Mouse (Mus musculus) lung, postnatal 0 days (tissue): Measurements from ENCODE around the gene Ccdc62. TPM values are rescaled to one million over a fixed set of nuclear protein-coding genes. Genes with fewer than 3 reads are reported as not detected.
A peak's percentile ranks its signal among the peaks of the same experiment; 100 is the strongest.

Experiments
- ATAC-seq: fragments of 200-750 bp; cut with Nextera tagmentation; 2 replicates; pipeline ENCODE4 v1.8.0; 2017; ENCODE audit warnings: moderate library complexity
- DNase-seq: peaks from one replicate; pipeline ENCODE4 v3.0.0-alpha.2; 2016; ENCODE audit warnings: low spot score
- H3K27ac ChIP-seq: fragments of 300-500 bp; sonication (generic); 2 replicates; pipeline ENCODE4 v1.5.1; 2014; ENCODE audit warnings: antibody characterized with exemption, mild to moderate bottlenecking, low read length, mixed read lengths
- H3K27me3 ChIP-seq: fragments of 300-500 bp; sonication (generic); replicated peaks from 2 replicates; pipeline ENCODE4 v1.6.1; 2014; ENCODE audit warnings: low read length, mixed read lengths; ENCODE audit not compliant: insufficient read depth
- H3K36me3 ChIP-seq: fragments of 300-500 bp; sonication (generic); 2 replicates; pipeline ENCODE4 v1.6.1; 2014; ENCODE audit warnings: low read length, mixed read lengths; ENCODE audit not compliant: insufficient read depth
- H3K4me1 ChIP-seq: fragments of 300-500 bp; sonication (generic); 2 replicates; pipeline ENCODE4 v1.6.1; 2014; ENCODE audit warnings: antibody characterized with exemption, low read depth, low read length, mixed read lengths; ENCODE audit not compliant: insufficient read depth
- H3K4me2 ChIP-seq: fragments of 300-500 bp; sonication (generic); replicated peaks from 2 replicates; pipeline ENCODE4 v1.6.1; 2014; ENCODE audit warnings: low read depth, mild to moderate bottlenecking, low read length, moderate library complexity, mixed read lengths
- H3K4me3 ChIP-seq: fragments of 300-500 bp; sonication (generic); 2 replicates; pipeline ENCODE4 v1.5.1; 2014; ENCODE audit warnings: low read depth, low read length
- H3K9ac ChIP-seq: fragments of 300-500 bp; sonication (generic); replicated peaks from 2 replicates; pipeline ENCODE4 v1.6.1; 2014; ENCODE audit warnings: low read depth, mild to moderate bottlenecking
- H3K9me3 ChIP-seq: fragments of 300-500 bp; sonication (generic); 2 replicates; pipeline ENCODE4 v1.6.1; 2016; ENCODE audit warnings: low read length, mixed read lengths
- CTCF ChIP-seq: IDR thresholded peaks from 2 replicates; pipeline ENCODE4 v1.5.1; 2016; ENCODE audit warnings: antibody characterized with exemption, mild to moderate bottlenecking
- EP300 ChIP-seq: IDR thresholded peaks from 2 replicates; pipeline ENCODE4 v1.6.1; 2016; ENCODE audit warnings: antibody characterized with exemption, mild to moderate bottlenecking, control low read depth
- WGBS: fragments of 180-500 bp; shearing (Covaris S2); extraction: QIAGEN DNeasy Blood & Tissue Kit; methylation state at CpG from one replicate; pipeline ENCODE4 v1.1.7; 2014; 5-methylcytosine and 5-hydroxymethylcytosine counted together
- polyA plus RNA-seq: library from polyadenylated mRNA; unstranded; fragments of >200 nt; fragmentation: Nextera tagmentation; extraction: Ambion mirVana; gene quantifications from 2 replicates; pipeline ENCODE4 v1.2.1, GENCODE M21; 2015

Ccdc62 gene
- polyA plus RNA-seq, 1 experiment from 2014 or later, result 6.3 TPM

- peak; percentile 89 for ATAC-seq
- no peaks in the 10 kb centered on the region for H3K27me3 ChIP-seq
- WGBS, result 6% methylated on average over 19 of the region's 19 CpGs
- no peak overlapping the region for H3K4me3 ChIP-seq
- no peak overlapping the region for H3K9ac ChIP-seq
- peaks cover 23% of the 10 kb centered on the region for H3K36me3 ChIP-seq
- H3K9me3 ChIP-seq, result no peaks in the 10 kb centered on the region
- TF ChIP-seq EP300 (peak; percentile 35; the same call in 1 of the 2 replicates), CTCF (no peak)
- H3K4me2 ChIP-seq, result peak overlapping the region; percentile 32
- peaks cover 27% of the 10 kb centered on the region; the same call in 1 of the 2 replicates for H3K4me1 ChIP-seq
- peak overlapping the region; percentile 86 for H3K27ac ChIP-seq
- DNase-seq, result peak; percentile 95
These were observed 80.6 kb downstream of the Ccdc62 start for GRCm38 (mm10) chr5:124010910-124011655.

GRCm38 (mm10) chr5:124011927-124012326, 81.4 kb downstream of the Ccdc62 start:
- WGBS, result 12% methylated on average over 8 of the region's 8 CpGs
- DNase-seq (no peak), ATAC-seq (no peak)
- no peaks in the 10 kb centered on the region for H3K27me3 ChIP-seq
- no peak overlapping the region for H3K4me3 ChIP-seq
- H3K9ac ChIP-seq, result no peak overlapping the region
- peaks cover 34% of the 10 kb centered on the region; the same call in 1 of the 2 replicates for H3K4me1 ChIP-seq
- peaks cover 21% of the 10 kb centered on the region for H3K36me3 ChIP-seq
- H3K9me3 ChIP-seq, result no peaks in the 10 kb centered on the region
- TF ChIP-seq EP300 (no peak), CTCF (no peak)
- H3K4me2 ChIP-seq, result peak overlapping the region; percentile 32
- peak overlapping the region; percentile 86 for H3K27ac ChIP-seq

DNA sequence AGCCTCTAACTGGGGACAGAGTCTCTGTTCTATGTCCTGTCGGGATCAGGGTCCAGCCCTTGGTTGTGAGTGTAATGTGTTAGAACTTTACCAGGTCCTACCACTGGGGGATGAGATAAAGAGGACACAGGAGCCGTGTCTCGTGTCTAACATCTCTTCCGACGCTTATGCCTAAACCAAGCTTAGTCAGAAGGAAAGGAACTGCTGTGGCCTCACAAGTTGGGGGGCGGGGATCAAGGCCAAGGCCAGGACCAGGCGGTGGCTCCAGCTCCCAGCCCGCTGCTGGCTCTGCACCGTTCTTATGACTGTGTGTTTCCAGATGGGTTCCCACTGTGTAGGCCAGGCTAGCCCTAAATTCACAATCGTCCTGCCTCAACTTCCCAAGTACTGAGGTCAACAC, 82.4 kb downstream of the Ccdc62 start:
- WGBS, result 48% methylated on average over 10 of the region's 10 CpGs
- no peaks in the 10 kb centered on the region for H3K27me3 ChIP-seq
- H3K27ac ChIP-seq, result peak overlapping the region; percentile 27; the same call in 1 of the 2 replicates
- H3K9ac ChIP-seq, result no peak overlapping the region
- DNase-seq, result no peak
- H3K36me3 ChIP-seq, result peaks cover 11% of the 10 kb centered on the region
- H3K4me1 ChIP-seq, result peaks cover 37% of the 10 kb centered on the region; the same call in 1 of the 2 replicates
- no peak overlapping the region for H3K4me3 ChIP-seq
- no peak for ATAC-seq
- no peak for TF ChIP-seq EP300
- peak; percentile 37 for TF ChIP-seq CTCF
- H3K4me2 ChIP-seq, result no peak overlapping the region
- no peaks in the 10 kb centered on the region for H3K9me3 ChIP-seq

- Histone ChIP-seq H3K4me2 (no peak overlapping the region), H3K27me3 (no peaks in the 10 kb centered on the region), H3K9me3 (no peaks in the 10 kb centered on the region), H3K4me1 (peaks cover 46% of the 10 kb centered on the region; the same call in 1 of the 2 replicates), H3K27ac (no peak overlapping the region), H3K4me3 (no peak overlapping the region), H3K36me3 (peaks cover 3% of the 10 kb centered on the region; the same call in 1 of the 2 replicates), H3K9ac (no peak overlapping the region)
- ATAC-seq (no peak), DNase-seq (no peak)
- TF ChIP-seq CTCF (no peak), EP300 (no peak)
- WGBS, result 72% methylated on average over 16 of the region's 16 CpGs
These were observed 83.3 kb downstream of the Ccdc62 start for GRCm38 (mm10) chr5:124013747-124014146.

GRCm38 (mm10) chr5:124014180-124014579, 83.7 kb downstream of the Ccdc62 start:
- Histone ChIP-seq H3K4me3 (no peak overlapping the region), H3K4me1 (peaks cover 50% of the 10 kb centered on the region; the same call in 1 of the 2 replicates), H3K27ac (peak overlapping the region; percentile 68), H3K36me3 (no peaks in the 10 kb centered on the region), H3K9me3 (no peaks in the 10 kb centered on the region), H3K4me2 (no peak overlapping the region; the same call in 1 of the 2 replicates), H3K27me3 (no peaks in the 10 kb centered on the region), H3K9ac (0 out of 2 replicates have a peak overlapping the region, but pooled peaks have one; percentile 12)
- ATAC-seq (no peak), DNase-seq (no peak)
- WGBS, result 84% methylated on average over 3 of the region's 3 CpGs
- TF ChIP-seq CTCF (no peak), EP300 (no peak)

DNA sequence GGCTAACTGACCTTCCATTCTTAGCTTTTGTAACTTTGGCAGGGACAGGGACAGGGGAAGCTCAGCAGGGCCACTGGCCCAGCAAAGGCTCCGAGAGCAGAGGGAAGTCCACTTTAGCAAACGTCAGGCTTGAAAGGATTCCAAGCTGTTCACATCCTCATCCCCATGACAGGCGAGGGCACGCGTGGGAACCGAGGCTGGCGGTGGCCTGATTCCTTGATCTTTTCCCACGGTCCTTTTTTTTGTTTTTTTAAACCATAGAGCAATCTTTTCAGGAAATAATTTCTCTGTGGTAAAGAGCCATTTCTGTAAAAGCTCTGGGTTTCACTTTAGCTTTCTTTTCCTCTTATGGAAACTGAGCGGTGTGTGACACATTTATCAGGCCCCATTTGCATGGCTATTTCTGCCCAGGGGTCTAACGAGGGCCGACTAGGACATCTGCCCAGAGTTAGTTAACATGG, 84.3 kb downstream of the Ccdc62 start:
- ATAC-seq, result no peak
- H3K27me3 ChIP-seq, result no peaks in the 10 kb centered on the region
- H3K4me3 ChIP-seq, result no peak overlapping the region
- WGBS, result 30% methylated on average over 11 of the region's 11 CpGs
- no peaks in the 10 kb centered on the region for H3K9me3 ChIP-seq
- peak overlapping the region; percentile 23 for H3K4me2 ChIP-seq
- peak; percentile 68 for DNase-seq
- 0 out of 2 replicates have a peak overlapping the region, but pooled peaks have one; percentile 12 for H3K9ac ChIP-seq
- H3K4me1 ChIP-seq, result peaks cover 53% of the 10 kb centered on the region; the same call in 1 of the 2 replicates
- peak overlapping the region; percentile 68 for H3K27ac ChIP-seq
- TF ChIP-seq CTCF, result no peak
- no peak for TF ChIP-seq EP300
- no peaks in the 10 kb centered on the region for H3K36me3 ChIP-seq
